Mouse (Mus musculus) adrenal gland, postnatal 36 days (tissue): ENCODE data around the gene Ms4a6b. TPM values are rescaled to one million over a fixed set of nuclear protein-coding genes. Genes with fewer than 3 reads are reported as not detected.
A peak's percentile ranks its signal among the peaks of the same experiment; 100 is the strongest.
"Not testable (repeated sequence)": the region's sequence is repeated elsewhere in the genome, so short reads cannot be mapped to it uniquely, and the experiment has no call there.

Experiments used
- DNase-seq, 2 experiments: peaks; one replicate each; pipeline ENCODE4 v3.0.0; 2021; ENCODE audit warnings: mixed read lengths in 1 of 2
- total RNA-seq, 2 experiments: library from RNA; stranded (reverse); gene quantifications; 2 replicates each; pipeline ENCODE4 v1.2.3; 2021

Gene Ms4a6b
- total RNA-seq, 2 experiments from 2014 or later: 6.5 to 10.9 TPM

DNA sequence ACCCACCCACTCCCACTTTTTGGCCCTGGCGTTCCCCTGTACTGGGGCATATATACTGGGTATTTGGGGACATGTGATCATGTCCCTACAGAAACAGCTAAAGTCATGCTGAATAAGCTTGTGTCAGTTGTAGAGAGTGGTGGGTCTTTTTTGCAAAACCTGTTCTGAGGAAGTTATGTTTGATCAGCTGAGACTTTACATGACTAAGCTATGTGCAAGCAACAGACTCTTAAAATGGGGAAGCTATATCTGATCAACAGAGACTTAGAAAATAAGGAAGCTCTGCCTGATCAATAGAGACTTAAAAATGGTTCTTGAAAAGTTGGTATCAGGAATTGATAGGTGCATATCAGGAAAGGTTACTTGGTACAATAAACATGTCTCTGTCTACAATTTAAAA is 17.1 kb downstream of the Ms4a6b start:
- no peak for DNase-seq

GRCm38 (mm10) chr19:11533888-11534445 is 17.7 kb downstream of the Ms4a6b start:
- DNase-seq: no peak

DNA sequence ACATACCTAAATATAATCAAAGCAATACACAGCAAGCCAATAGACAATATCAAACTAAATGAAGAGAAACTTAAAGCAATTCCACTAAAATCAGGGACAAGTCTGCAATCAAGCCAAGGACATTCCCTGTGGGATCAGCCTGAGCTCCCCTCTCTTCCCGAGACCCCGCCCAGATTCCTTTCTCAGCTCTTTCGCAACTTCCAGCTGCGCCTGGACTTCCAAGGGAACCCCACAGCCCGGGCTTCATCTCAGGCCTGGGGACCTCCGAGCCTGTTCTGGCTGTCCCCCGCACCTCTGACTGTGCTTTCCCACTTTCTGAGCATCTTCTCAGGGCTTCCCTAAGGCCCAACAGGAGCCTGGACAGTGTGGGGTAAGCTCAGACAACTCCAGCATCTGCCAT is 20.3 kb downstream of the Ms4a6b start, which contains the start of gene Ms4a4d:
Gene Ms4a4d (plus strand): TSS at position 209 of the 400 bp plus-strand sequence.
- peak; percentile 12 to 17 for DNase-seq

DNA sequence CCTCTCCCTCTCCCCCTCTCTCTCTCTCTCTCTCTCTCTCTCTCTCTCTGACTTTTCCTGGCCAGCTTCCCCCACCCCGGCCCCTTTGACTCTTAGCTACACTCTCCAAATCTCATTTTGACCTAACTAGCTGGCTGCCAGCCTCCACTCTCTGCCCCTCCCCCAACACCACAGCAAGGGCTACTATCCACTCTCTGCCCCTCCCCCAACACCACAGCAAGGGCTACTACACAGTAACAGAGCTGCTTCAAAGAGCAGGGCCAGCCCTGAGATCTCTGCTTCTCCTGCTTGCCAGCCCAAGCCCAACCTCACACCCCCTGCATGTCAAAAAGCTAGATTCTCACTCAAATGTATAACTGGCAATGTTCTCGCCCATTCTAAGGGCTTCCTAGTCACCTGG is 21.0 kb downstream of the Ms4a6b start:
- peak in 1 of 2 experiments; percentile 13 for DNase-seq

DNA sequence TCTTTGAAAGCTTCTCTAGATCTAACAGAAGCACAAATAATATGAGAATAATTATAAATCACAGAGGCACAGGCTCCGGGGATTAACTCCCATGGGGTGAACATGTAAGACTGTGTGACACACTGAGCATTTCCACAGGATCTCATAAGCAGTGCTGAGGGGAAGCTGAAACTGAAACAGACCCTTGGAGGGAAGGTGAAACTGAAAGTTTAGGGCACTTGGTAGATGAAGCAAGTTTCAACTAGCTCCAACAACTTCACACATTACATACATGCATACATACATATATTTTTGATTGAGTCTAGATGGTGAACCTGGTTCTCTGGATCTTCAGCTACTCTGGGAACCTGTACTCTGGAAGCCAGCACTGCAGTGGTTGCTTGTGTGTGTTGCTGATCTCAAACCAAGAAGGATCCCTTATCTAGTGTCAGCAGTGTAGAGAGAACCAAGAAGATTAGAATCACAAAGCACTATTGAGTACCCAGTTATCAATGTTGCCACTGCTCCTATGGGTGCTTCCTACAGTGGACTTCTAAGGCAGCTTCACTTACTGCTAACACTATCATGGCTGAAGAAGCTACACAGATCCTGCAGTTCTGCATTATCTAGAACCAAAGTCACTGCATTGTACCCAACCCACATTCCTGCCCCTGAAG is 24.0 kb downstream of the Ms4a6b start:
- not testable (repeated sequence) for DNase-seq

DNA sequence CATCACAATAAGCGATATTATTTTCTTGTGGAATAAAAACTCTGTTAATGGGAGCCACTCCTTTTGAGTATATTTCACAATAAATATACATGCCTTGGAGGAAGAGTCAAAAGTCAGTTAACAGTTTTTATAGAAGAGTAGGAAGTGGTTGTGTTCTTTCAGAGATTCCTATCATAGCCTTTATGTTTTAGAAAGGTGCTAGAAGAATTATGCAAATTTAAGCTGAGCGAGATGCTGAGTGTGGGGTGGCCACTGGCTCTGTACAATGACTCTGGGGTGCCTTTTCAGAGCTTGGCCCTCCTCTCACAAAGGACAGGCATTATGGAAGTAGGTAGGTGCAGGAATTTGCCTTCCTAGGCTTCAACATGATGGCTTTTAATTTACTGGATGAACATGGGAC is 28.1 kb downstream of the Ms4a6b start:
- DNase-seq: not testable (repeated sequence)

DNA sequence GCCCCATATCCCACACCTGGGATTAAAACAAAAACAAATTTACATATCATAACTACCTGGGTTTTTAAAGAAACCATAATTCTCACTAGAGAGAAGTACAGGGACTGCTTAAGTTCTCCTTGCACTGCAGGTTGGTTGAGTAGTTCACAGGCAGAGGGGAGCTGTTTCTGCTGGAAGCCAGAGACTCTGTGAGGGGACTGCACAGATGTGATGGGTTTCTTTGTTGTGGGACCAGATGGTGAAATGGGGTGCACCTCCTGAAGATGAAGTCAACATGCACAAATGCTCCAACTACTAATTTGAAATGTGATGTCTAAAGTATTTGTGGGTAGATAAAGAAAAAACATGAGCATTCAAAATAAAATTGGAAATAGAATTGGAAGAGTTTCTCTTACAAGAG is 31.6 kb downstream of the Ms4a6b start:
- no peak for DNase-seq

- DNase-seq: no peak
Measured at GRCm38 (mm10) chr19:11554726-11555125, 38.4 kb downstream of the Ms4a6b start.

DNA sequence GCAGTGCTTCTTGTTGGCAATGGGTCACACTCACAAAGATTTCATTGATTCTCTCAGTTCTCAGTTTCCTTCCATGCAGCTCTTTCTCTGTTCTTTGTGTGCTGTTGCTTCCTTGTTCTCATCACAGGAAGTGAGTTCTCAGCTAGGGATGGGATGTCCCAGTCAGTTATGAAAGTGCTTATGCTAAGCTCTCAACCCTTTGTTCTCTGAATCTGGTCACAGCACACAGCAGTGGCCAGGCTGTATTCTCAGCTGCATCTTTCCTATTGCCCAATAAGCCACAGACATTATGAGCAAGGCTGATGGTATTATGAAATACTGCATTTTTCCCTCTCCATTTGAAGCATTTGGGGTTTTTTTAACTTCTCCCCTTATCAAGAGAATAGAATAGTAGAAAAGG is 43.2 kb downstream of the Ms4a6b start:
- DNase-seq: not testable (repeated sequence)

- DNase-seq: no peak
Measured at GRCm38 (mm10) chr19:11574965-11575364, 58.7 kb downstream of the Ms4a6b start.

Other genes starting within 250 kb of the Ms4a6b start
- not detected for gene Ms4a5, start 232.6 kb upstream of the Ms4a6b start, total RNA-seq
- gene Ms4a14, start 202.1 kb upstream of the Ms4a6b start, total RNA-seq: under 1 TPM in 1 of 2 experiments, not detected in 1; 0.10 TPM
- gene Ms4a7, start 180.4 kb upstream of the Ms4a6b start, total RNA-seq: 1 to 10 TPM in 1 of 2 experiments, under 1 TPM in 1; 0.79 to 2.9 TPM
- 1 to 10 TPM; 4.4 to 9.7 TPM for gene Ms4a4a, start 141.0 kb upstream of the Ms4a6b start, total RNA-seq
- gene Ms4a4c, start 111.7 kb upstream of the Ms4a6b start, total RNA-seq: under 1 TPM; 0.72 to 0.73 TPM
- gene Ms4a4b, start 73.0 kb upstream of the Ms4a6b start, total RNA-seq: under 1 TPM; 0.59 to 0.76 TPM
- gene Ms4a6c, start 47.1 kb upstream of the Ms4a6b start, total RNA-seq: 10 to 100 TPM in 1 of 2 experiments, 1 to 10 TPM in 1; 9.0 to 12.9 TPM
- under 1 TPM in 1 of 2 experiments, not detected in 1; 0.36 TPM for gene Gm8369, start 30.6 kb upstream of the Ms4a6b start, total RNA-seq
- gene Ms4a4d, start 20.3 kb downstream of the Ms4a6b start, total RNA-seq: 1 to 10 TPM; 2.3 to 3.4 TPM
- 1 to 10 TPM; 3.2 to 5.8 TPM for gene Ms4a6d, start 88.3 kb downstream of the Ms4a6b start, total RNA-seq
- gene Ms4a2, start 107.2 kb downstream of the Ms4a6b start, total RNA-seq: not detected
- gene Ms4a3, start 124.3 kb downstream of the Ms4a6b start, total RNA-seq: not detected
- gene Oosp2, start 144.0 kb downstream of the Ms4a6b start, total RNA-seq: under 1 TPM in 1 of 2 experiments, not detected in 1; 0.92 TPM
- 1 to 10 TPM in 1 of 2 experiments, not detected in 1; 4.7 TPM for gene Oosp1, start 174.6 kb downstream of the Ms4a6b start, total RNA-seq
- not detected for gene Oosp3, start 180.5 kb downstream of the Ms4a6b start, total RNA-seq
- not detected for gene Gif, start 231.0 kb downstream of the Ms4a6b start, total RNA-seq